Mouse (Mus musculus) stomach, embryonic 14.5 days (tissue): ENCODE results near the gene Mapt. TPM values are rescaled to one million over a fixed set of nuclear protein-coding genes. Genes with fewer than 3 reads are reported as not detected.

ENCODE experiments used
- ATAC-seq: fragments of 200-750 bp; cut with Nextera tagmentation; 2 replicates; pipeline ENCODE4 v1.8.0; 2017; ENCODE audit warnings: low read depth, moderate TSS enrichment; ENCODE audit not compliant: insufficient number of reproducible peaks, insufficient read depth, low FRiP score
- H3K27ac ChIP-seq: fragments of 300-500 bp; sonication (generic); 2 replicates; pipeline ENCODE4 v1.5.1; 2014; ENCODE audit warnings: mild to moderate bottlenecking, low read length, moderate library complexity, mixed read lengths
- H3K27me3 ChIP-seq: fragments of 300-500 bp; sonication (generic); 2 replicates; pipeline ENCODE4 v1.6.1; 2014; ENCODE audit warnings: low read length, control low read depth, mixed read lengths; ENCODE audit not compliant: control insufficient read depth, insufficient read depth
- H3K36me3 ChIP-seq: fragments of 300-500 bp; sonication (generic); 2 replicates; pipeline ENCODE4 v1.6.1; 2014; ENCODE audit warnings: mild to moderate bottlenecking, control low read depth, low read length, moderate library complexity, mixed read lengths; ENCODE audit not compliant: control insufficient read depth, insufficient read depth
- H3K4me1 ChIP-seq: fragments of 300-500 bp; sonication (generic); 2 replicates; pipeline ENCODE4 v1.6.1; 2014; ENCODE audit warnings: low read length, control low read depth, mixed read lengths; ENCODE audit not compliant: control insufficient read depth, insufficient read depth
- H3K4me2 ChIP-seq: fragments of 300-500 bp; sonication (generic); replicated peaks from 2 replicates; pipeline ENCODE4 v1.6.1; 2014; ENCODE audit warnings: low read depth, low read length, control low read depth
- H3K4me3 ChIP-seq: fragments of 300-500 bp; sonication (generic); 2 replicates; pipeline ENCODE4 v1.5.1; 2014; ENCODE audit warnings: low read depth, low read length, control low read depth
- H3K9ac ChIP-seq: fragments of 300-500 bp; sonication (generic); replicated peaks from 2 replicates; pipeline ENCODE4 v1.6.1; 2014; ENCODE audit warnings: low read depth, mild to moderate bottlenecking, control low read depth, low read length, moderate library complexity, mixed read lengths
- H3K9me3 ChIP-seq: fragments of 300-500 bp; sonication (generic); 2 replicates; pipeline ENCODE4 v1.6.1; 2016; ENCODE audit warnings: low read depth, low read length, control low read depth; ENCODE audit not compliant: control insufficient read depth
- WGBS: fragments of 180-500 bp; shearing (Covaris S2); extraction: QIAGEN DNeasy Blood & Tissue Kit; methylation state at CpG from one replicate; pipeline ENCODE4 v1.1.7; 2014; 5-methylcytosine and 5-hydroxymethylcytosine counted together
- polyA plus RNA-seq: library from polyadenylated mRNA; unstranded; fragments of >200 nt; fragmentation: Nextera tagmentation; extraction: Ambion mirVana; gene quantifications from 2 replicates; pipeline ENCODE4 v1.2.1, GENCODE M21; 2014

Mapt gene
- polyA plus RNA-seq, 1 experiment from 2014 or later, result 17.5 TPM

DNA sequence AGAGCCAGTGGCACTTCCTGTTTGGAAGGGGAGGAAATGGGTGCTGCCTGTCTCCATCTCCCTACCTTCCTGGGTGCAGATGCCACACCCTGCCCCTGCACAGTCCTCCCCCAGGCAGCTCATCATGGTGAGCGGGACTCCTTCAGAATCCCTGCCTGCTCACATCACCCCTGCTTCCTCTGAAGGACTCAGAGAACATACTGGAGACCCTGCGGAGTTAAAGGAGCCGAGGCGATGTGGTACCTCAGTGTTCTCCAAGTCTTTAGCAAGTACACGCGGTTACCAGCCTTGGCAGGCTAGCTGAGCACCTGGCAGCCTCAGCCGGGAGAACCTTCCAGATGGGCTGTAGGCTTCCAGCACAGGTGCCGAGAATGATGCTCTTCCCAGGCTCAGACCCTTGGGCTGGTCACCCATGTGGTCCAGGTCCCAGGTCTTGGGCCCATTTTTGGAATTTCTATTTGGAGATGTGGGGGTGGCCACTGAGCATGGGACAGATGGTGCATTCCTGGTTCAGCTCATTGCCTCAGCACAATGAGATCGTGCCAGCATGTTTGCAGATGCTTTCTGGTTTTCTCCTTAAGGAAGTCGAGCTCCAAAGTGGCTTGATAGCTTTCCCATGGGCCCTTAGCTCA, 23.3 kb downstream of the Mapt start:
- no peaks in the 10 kb centered on the region for H3K36me3 ChIP-seq
- no peak overlapping the region for H3K4me3 ChIP-seq
- H3K4me1 ChIP-seq, result no peaks in the 10 kb centered on the region
- H3K9ac ChIP-seq, result no peak overlapping the region
- H3K27me3 ChIP-seq, result no peaks in the 10 kb centered on the region
- no peak overlapping the region for H3K27ac ChIP-seq
- no peak overlapping the region for H3K4me2 ChIP-seq
- WGBS, result 81% methylated on average over 10 of the region's 10 CpGs
- H3K9me3 ChIP-seq, result no peaks in the 10 kb centered on the region
- no peak for ATAC-seq

DNA sequence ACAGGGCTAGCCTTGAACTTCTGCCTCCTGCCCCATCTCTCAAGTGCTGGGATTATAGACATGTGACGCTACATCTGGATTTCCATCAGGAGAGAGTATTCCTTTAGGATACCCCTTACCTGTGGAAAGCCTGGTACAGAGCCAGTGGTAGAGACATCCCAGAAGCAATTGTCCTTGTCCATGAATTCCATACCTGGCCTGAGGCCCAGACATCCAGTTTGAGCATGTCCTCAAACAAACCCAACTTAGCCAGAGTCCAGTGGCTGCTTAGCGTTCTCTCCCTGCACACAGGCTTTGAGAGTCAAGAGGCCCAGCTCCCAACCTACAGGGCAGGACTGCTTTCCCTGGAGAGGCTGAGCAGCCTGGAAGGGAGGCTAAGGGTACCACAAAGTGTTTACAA, 25.0 kb downstream of the Mapt start:
- ATAC-seq, result no peak
- Histone ChIP-seq H3K4me1 (no peaks in the 10 kb centered on the region), H3K27me3 (no peaks in the 10 kb centered on the region), H3K36me3 (no peaks in the 10 kb centered on the region), H3K27ac (no peak overlapping the region), H3K9me3 (no peaks in the 10 kb centered on the region), H3K4me3 (no peak overlapping the region), H3K9ac (no peak overlapping the region), H3K4me2 (no peak overlapping the region)
- WGBS, result 92% methylated on average over 2 of the region's 2 CpGs

DNA sequence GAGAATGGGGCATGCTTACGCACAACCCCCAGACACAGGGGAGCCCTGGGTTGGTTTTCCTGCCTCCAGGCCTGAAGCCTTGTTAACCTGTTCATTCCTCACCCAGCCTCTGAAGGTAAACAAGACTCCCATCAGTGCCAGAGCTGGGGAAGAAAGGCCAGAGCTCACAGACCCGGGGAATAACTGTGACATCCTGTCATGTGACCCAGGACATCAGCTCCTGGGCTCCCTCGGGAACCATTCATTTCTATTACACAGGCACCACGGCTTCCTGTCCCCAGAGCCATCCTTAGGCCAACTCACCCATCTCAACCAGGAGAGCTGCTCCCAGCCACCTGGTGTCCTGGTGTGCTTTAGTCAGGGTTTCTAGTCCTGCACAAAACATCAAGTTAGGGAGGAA, 27.8 kb downstream of the Mapt start:
- WGBS, result 39% methylated on average over 4 of the region's 4 CpGs
- H3K4me3 ChIP-seq, result no peak overlapping the region
- no peak overlapping the region for H3K9ac ChIP-seq
- no peaks in the 10 kb centered on the region for H3K27me3 ChIP-seq
- H3K9me3 ChIP-seq, result no peaks in the 10 kb centered on the region
- no peaks in the 10 kb centered on the region for H3K36me3 ChIP-seq
- H3K4me2 ChIP-seq, result no peak overlapping the region
- H3K27ac ChIP-seq, result no peak overlapping the region
- no peaks in the 10 kb centered on the region for H3K4me1 ChIP-seq
- ATAC-seq, result no peak

DNA sequence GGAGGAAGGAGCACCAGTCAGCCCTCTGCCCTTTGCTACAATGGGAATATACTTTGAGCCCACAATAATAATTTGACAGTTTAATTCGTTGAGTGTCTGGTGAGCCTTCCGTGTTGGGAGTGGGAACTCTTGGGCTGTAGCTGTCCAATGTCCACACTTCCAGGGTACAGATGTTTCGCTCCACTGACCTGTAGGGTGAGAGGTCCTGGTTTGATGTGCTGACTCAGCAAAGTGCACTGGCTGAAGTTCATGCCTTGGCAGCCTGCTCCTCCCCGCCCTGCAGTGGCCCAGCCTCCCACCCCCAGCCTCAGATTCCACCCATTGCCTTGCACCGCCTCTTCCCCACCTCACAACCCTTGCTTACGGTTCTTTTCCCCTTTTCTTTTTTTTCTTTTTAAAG, 33.5 kb downstream of the Mapt start:
- WGBS, result 74% methylated on average over 6 of the region's 6 CpGs
- no peak for ATAC-seq
- Histone ChIP-seq H3K27ac (no peak overlapping the region), H3K4me1 (no peaks in the 10 kb centered on the region), H3K4me2 (no peak overlapping the region), H3K9ac (no peak overlapping the region), H3K9me3 (no peaks in the 10 kb centered on the region), H3K27me3 (no peaks in the 10 kb centered on the region), H3K4me3 (no peak overlapping the region), H3K36me3 (no peaks in the 10 kb centered on the region)

DNA sequence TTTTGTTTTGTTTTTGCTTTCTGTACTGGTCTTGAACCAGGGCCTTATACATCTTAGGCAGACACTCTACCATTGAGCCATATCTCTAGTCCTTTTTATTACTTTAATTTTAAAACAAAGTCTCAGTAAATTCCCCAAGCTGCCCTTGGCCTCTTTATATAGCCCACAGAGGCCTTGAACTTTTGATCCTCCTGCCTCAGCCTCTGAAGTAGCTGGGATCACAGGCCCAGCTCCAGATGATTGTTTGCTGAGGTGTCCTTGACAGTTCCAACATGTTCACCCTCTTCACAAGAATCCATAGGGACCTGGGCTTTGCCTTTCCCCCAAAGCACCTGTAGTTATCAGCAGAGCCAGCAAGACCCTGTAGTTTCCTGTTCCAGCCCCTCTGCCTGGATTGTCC, 34.5 kb downstream of the Mapt start:
- no peak overlapping the region for H3K27ac ChIP-seq
- no peaks in the 10 kb centered on the region for H3K4me1 ChIP-seq
- H3K27me3 ChIP-seq, result no peaks in the 10 kb centered on the region
- H3K4me2 ChIP-seq, result no peak overlapping the region
- H3K9ac ChIP-seq, result no peak overlapping the region
- no peak overlapping the region for H3K4me3 ChIP-seq
- no peaks in the 10 kb centered on the region for H3K36me3 ChIP-seq
- ATAC-seq, result no peak
- no peaks in the 10 kb centered on the region for H3K9me3 ChIP-seq

DNA sequence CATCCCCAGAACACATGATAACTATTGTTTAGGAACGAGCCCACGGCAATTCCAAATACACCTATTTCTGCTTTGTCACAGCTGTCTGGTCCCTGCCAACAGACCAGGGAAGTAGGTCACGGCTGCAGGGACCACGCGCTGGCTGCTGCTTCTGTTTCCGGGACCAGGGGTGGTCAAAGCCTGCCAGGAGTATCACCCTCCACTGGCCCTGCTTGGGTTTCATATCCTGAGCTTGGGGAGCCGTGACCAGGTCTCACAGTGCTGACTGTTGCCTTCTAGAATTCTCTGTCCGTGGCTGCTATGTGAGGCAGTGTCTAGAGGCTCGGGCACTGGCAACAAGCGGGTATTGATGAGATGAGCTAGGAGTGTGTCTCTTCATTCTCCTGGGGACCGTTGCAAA, 36.2 kb downstream of the Mapt start:
- H3K4me2 ChIP-seq, result no peak overlapping the region
- H3K27ac ChIP-seq, result no peak overlapping the region
- 81% methylated on average over 11 of the region's 11 CpGs for WGBS
- no peaks in the 10 kb centered on the region for H3K27me3 ChIP-seq
- no peak overlapping the region for H3K9ac ChIP-seq
- H3K36me3 ChIP-seq, result no peaks in the 10 kb centered on the region
- no peaks in the 10 kb centered on the region for H3K4me1 ChIP-seq
- H3K4me3 ChIP-seq, result no peak overlapping the region
- no peak for ATAC-seq
- no peaks in the 10 kb centered on the region for H3K9me3 ChIP-seq

DNA sequence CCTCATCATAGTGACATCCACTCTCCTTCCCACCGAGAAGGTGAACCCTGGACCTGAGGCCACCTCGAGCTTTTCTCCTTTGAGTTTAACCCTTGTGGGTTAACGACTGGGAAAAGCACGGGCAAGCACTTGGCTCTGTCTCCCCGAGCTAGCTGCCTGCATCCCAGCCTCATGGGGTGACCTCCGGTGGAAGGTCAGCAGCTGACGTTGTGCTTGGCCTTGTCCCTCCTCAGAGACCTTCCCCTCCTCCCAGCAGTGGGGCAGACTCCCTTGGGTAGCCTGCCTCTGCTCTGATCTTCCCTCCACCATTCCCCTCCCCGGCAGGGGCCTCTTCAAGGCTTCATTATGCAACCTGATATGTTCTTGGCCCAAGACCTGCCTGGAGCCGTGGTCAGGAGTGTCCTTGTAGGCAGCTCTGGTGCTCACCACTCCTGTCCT, 38.2 kb downstream of the Mapt start:
- ATAC-seq, result no peak
- WGBS, result 44% methylated on average over 9 of the region's 9 CpGs
- H3K9me3 ChIP-seq, result no peaks in the 10 kb centered on the region

DNA sequence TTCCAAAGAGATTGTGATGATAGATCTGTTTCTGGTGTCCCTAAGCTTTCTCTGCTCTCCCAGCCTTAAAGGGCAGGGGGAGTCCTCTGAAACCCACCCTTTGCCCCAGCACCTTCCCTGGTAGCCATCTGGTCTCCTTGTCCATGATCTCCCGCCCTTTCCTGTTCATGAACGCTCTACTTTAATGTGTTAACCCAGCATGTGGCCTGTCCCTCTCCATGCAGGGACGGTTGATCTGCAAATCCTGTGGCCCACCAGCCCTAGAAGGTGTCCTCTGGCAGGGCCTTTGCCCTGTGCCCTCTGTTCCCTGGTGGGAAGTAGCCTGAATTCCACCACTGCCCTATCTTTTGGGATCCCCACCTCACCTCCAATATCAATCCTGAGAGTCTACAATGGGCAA, 39.3 kb downstream of the Mapt start:
- Histone ChIP-seq H3K4me3 (no peak overlapping the region), H3K27me3 (no peaks in the 10 kb centered on the region), H3K4me2 (no peak overlapping the region), H3K4me1 (no peaks in the 10 kb centered on the region), H3K27ac (no peak overlapping the region), H3K9ac (no peak overlapping the region), H3K9me3 (no peaks in the 10 kb centered on the region), H3K36me3 (no peaks in the 10 kb centered on the region)
- WGBS, result 74% methylated on average over 3 of the region's 3 CpGs
- no peak for ATAC-seq

More for the DNA sequence above, 38.2 kb downstream of the Mapt start:
- H3K27me3 ChIP-seq, result no peaks in the 10 kb centered on the region
- no peak overlapping the region for H3K27ac ChIP-seq
- H3K4me3 ChIP-seq, result no peak overlapping the region
- no peak overlapping the region for H3K9ac ChIP-seq
- H3K4me2 ChIP-seq, result no peak overlapping the region
- H3K4me1 ChIP-seq, result no peaks in the 10 kb centered on the region
- H3K36me3 ChIP-seq, result no peaks in the 10 kb centered on the region

DNA sequence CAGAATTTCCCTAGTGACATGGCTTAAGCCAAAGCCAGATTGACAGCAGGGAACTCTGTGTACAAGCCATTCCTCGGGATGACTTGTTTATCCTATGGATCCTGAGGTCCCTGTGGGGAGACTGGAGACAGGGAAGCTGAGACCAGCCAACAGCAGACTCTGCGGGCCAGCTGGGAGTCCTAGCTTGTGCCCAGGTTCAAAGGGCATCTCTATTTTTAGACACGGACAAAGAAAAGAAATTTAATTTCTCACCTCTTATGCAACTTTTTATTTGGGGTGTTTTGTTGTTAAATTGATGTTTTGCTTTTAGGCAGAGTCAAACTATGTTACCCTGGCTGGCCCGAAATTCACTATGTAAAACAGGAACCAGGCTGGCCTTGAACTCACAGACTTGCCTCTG, 39.7 kb downstream of the Mapt start:
- H3K4me1 ChIP-seq, result no peaks in the 10 kb centered on the region
- no peak overlapping the region for H3K4me2 ChIP-seq
- no peaks in the 10 kb centered on the region for H3K9me3 ChIP-seq
- H3K36me3 ChIP-seq, result no peaks in the 10 kb centered on the region
- WGBS, result 57% methylated on average over 4 of the region's 4 CpGs
- no peak overlapping the region for H3K27ac ChIP-seq
- no peak overlapping the region for H3K4me3 ChIP-seq
- H3K9ac ChIP-seq, result no peak overlapping the region
- no peak for ATAC-seq
- no peaks in the 10 kb centered on the region for H3K27me3 ChIP-seq
